Mouse (Mus musculus) urinary bladder, postnatal 4 days (tissue): ENCODE results near the gene Pfn1.
A peak's percentile ranks its signal among the peaks of the same experiment; 100 is the strongest.

Source experiments
- DNase-seq, 2 experiments: peaks; one replicate each; pipeline ENCODE4 v3.0.0; 2021 to 2022; ENCODE audit warnings: low spot score in 2 of 2

Pfn1 gene

DNA sequence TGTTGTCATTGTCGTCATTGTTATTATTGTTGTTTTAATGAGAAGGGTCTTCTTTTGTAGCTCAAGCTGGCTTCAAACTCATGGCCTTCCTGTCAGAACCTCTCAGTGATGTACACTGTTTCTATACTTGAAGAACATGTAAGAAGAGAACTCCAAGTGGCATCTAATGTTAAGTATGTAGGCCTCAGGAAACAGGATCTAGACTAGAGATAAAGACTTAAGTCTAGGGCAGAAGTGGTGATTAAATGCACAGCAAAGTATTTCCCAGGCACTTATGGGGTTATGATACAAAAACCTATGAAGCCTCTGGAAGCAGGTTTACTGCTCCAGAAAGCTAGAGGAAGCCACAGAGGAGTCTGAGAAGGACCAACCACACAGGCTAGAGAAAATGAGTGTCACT, 16.2 kb downstream of the Pfn1 start:
- DNase-seq: no peak

DNA sequence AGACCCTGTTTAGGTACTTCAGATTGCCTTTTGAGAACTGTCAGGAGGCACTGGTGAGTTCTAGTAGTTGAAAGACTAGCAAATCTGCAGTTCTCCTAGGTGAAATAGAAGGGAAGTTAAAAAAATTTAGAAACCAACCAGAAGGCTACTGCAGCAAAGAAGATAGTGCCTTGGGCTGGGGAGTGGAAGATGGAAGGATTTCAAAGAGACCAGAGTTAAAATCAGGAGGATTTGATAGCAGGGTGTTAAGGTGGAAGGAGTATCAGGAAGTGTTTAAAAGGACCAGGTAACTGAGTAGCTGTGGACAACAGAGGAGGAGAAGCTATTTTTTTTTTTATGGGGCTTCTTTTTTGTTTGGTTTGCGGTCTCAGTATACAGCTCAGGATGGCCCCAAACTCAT, 16.7 kb downstream of the Pfn1 start:
- DNase-seq: no peak

DNA sequence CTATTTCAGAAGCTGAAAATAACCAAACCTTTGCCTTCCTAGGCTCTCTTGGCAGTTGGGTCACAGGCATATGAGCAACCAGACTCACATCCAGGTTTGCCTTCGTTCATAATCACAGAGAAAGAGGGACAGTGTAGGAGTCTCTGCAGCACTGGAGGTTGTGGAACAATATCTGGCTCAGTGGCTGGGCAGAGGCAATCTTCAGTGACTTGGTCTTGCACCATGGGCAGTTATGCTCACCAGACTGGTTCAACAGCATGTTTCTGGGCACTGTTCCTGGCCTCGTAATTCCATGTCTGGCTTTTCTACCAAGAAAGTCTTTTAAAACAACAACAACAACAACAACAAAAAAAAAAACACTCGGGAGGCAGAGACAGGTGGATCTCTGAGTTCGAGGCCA, 18.8 kb downstream of the Pfn1 start:
- DNase-seq: no peak

DNA sequence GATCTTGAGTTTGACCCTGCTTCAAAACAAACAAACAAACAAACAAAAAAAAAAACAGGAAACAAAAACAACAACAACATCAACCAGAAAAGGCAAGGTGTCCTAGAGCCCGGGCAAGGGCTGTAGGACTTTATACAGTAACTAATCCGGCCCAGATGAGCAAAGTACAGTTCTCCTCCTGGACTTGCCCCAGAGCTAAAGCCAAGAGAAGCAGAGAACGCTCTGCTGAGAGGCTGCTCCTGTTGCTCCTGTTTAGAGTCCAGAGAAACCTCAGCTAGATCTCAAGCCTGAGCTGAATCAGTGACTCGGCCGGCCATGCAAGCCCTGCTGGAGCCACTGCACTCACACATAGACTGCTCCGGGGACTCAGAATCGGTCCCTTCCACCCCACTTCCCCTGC, 24.3 kb downstream of the Pfn1 start:
- DNase-seq: no peak

DNA sequence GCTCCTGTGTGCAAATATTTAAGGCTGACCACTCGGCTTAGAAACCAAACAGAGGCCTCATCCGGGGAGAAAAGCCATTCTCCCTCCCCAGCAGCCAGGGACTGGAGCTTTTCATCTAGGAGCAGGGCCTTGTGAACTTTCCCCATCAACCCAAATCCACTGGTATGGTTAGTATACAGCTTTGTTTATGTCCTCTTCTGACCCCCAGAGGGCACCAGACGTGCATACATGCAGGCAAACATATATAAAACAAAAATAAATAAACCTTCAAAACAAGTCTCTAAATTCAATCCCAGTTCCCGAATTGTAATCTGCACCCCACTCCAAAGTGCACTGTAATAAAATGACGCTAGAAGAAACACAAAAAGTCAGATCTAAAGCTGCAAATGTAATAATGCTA, 24.9 kb downstream of the Pfn1 start:
- DNase-seq: no peak

DNA sequence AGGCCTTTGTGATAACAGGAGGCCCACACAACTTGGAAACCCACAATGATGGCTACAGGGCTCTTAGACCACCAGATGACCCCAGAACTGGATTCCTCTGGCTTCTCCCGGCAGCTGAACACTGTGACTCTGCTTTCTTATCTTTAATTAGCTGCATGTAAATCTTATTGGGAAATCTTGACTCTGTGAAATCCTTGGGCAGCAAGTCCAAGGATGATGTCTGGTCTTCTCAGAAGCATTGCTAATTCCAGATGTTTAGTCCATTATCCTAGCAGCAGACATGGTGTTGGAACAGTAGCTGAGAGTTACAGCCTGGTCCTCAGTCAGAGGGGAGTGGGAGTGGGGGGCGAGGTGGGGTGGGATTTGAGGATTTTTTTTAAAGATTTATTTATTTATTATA, 26.0 kb downstream of the Pfn1 start:
- no peak for DNase-seq

DNA sequence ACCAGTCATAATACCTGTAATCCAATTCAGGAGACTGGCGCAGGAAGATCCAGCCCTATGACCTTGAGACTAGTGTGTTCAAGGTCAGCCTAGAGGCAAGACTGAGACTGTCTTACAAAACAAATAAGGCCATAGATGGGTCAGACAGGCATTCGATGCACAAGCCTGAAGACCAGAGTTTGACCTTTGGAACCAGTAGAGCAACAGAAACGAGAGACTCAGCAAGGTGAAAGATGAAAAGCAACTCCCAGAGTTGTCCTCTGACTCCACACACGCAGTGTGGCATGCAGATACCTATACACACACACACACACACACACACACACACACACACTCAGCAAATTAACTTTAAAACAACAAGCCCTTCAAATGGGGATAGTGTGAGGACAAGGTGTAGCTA, 27.6 kb downstream of the Pfn1 start:
- DNase-seq: no peak

- no peak for DNase-seq
Measured at GRCm38 (mm10) chr11:70625473-70625872, 29.0 kb downstream of the Pfn1 start.

GRCm38 (mm10) chr11:70623053-70623742, 31.2 kb downstream of the Pfn1 start:
- DNase-seq: no peak

DNA sequence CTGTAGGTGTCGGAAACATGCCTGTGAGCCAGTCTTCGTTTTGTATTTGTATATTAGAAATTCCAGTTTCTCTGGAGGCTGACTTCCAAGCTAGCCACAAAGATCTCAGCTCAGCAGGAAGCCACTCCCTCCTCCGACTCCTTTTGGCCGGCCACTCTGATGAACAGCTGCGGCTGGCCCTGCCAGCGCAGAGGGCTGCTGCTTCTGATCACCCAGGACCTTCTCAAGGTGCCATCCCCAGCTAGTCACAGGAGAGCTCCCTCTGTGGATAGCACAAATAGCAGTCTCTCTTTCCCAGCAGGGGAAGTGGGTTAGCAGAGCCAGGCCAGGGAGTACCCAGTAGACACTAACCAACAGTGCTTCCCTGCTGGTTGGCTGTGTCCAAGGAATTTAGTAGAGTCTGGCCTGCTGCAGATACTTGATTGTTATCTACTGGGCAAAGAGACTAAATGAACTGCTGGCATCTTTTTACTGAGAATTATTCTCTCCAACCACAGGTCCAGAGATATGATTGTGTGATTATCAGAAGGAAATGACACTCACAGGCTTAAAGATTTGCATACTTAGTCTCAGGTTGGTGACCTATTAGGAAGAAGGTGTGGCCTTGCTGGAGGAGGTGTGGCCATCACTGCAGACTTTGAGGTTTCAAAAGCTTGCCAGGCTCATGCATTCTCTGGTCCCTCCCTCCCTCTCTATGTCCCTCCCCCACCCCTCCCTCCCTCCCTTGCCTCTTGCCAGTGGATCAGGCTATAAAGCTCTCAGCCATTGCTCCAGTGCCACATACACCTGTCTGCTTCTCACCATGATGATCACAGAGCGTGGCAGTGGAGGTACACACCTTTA, 32.3 kb downstream of the Pfn1 start:
- no peak for DNase-seq

DNA sequence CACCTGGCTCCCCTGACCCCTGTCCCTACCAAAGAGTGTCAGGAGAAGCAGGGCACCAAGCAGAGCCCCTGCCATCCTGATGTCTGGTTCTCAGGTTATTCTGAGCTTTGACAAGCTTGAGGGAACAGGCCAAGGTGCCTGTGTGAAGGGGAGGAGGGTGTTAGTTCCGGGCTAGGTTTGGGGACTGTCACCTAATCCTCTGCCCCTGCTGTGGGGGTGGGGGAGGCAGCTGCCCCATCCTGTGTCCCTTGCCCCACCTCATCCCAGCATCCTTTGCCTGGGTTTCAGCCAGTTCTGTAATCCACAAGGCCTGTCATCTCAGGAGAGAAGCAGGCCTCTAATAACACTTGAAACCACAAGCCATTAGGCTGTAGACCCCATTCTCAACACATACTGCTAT, 35.3 kb downstream of the Pfn1 start, which contains the start of gene Chrne:
TSS of gene Chrne (minus strand) at position 116 of the 400 bp plus-strand sequence.
- DNase-seq: no peak

DNA sequence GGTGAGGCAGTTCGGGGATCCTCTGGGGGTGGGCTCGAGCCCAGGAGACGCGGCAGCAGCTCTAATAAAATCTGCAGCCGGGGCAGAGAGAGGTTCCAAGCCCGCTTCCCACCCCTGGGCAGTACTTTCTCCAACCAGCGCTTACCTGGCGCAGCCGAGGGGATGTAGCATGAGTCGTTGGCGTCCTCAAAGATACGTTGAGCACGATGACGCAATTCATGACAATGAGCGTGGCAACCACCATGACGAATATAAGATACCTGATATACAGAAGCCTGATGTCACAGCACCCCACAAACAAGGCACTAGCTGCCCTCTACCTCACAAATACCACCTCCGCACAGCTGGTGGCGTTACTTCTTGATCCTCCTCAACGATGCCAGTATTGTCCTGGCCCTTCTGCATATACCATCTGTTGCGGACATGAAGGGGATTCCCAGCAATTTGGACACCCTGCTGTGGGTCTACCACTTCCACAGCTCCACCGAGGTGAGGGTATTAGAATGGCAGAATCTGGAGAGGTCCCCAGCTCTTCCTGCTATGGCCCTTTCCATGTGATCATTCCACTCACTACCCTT, 38.8 kb downstream of the Pfn1 start, which contains the start of gene 4930544D05Rik:
TSS of gene 4930544D05Rik (plus strand) at position 333 of the 578 bp plus-strand sequence.
- no peak for DNase-seq

GRCm38 (mm10) chr11:70615074-70615473, 39.4 kb downstream of the Pfn1 start:
- peak; percentile 63 to 72 for DNase-seq

DNA sequence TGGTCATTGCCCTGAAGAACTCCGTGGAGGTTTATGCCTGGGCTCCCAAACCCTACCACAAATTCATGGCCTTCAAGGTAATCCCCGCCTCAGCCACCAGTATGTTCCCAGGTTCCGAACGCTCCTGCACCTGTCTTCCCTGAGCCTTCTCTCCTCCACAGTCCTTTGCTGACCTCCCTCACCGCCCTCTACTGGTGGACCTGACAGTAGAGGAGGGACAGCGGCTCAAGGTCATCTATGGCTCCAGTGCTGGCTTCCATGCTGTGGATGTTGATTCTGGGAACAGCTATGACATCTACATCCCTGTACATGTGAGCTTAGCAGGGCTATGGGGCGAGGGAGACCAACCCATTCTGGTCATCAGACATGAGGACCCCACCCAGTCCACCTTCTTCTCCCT, 41.9 kb downstream of the Pfn1 start:
- DNase-seq: no peak

DNA sequence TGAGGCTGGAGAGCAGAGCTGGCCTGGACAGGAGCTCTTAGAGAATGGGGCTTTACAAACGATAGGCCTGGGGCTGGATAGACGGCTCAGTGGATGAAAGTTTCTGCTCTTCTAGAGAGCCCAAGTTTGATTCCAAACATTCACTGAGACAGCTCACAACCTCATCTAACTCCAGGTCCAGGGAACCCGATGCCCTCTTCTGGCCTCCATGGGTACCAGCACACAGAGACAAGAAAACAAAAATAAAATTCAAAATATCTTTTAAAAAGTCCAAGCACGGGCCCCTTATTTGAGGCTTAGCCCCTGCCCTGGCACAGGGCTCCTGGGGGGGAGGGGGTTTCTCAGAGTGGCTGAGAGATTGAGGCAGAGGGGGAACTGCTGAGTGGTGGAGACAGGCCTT, 43.7 kb downstream of the Pfn1 start:
- DNase-seq: no peak

DNA sequence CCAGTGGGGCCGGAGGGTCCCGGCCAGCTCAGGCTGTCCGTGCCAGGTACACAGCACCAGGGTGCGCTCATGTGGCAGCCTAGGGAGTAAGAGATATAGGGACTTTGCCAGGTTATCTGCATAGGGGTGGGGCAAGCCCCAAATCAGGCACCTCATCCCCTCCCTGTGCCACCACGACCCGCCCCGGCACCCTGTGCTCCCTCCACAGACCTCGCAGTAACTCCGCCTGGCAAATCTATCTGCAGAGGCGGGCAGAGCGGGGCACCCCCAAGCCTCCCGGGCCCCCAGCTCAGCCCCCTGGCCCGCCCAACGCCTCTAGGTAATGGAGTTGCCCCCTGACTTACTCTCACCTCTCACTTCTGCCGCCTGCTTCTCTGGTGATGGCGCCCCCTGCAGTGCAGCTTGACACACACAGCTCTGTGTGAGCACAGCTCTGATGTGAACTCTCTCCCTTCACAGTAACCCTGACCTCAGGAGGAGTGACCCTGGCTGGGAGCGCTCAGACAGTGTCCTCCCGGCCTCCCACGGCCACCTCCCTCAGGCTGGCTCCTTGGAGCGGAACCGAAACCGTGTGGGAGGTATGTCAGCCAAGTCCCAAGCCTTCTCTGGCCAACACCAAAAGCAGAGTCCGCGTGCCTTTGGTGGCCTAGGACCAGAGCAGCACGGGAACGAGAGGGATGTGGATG, 45.9 kb downstream of the Pfn1 start:
- no peak for DNase-seq

GRCm38 (mm10) chr11:70607611-70608010, 46.8 kb downstream of the Pfn1 start:
- no peak for DNase-seq

- DNase-seq: no peak
Measured at GRCm38 (mm10) chr11:70606717-70607116, 47.7 kb downstream of the Pfn1 start.

DNA sequence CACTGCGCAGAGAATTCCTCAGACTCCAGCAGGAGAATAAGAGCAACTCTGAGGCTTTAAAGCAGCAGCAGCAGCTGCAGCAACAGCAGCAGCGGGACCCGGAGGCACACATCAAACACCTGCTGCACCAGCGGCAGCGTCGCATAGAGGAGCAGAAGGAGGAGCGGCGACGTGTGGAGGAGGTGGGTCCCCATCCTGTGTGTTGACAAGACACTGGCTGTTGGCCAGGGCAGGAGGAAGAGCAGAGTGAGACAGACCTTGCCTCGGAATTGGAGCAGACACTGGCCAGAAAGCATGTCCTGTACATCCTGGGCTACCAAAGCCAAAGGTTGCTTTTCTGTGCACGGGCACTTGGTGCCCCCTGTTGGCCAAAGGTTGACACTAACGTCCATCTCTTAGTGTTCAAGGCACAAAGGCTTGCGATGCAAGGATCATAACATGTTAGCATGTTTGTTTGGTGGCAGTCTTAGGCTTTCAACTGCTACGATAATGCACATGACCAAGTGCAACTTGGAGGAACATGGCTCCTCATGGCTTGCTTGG, 49.3 kb downstream of the Pfn1 start:
- DNase-seq: peak; percentile 66 to 76
